Mouse (Mus musculus): ENCODE results near the gene Bckdha. TPM values are rescaled to one million over a fixed set of nuclear protein-coding genes. Genes with fewer than 3 reads are reported as not detected.

Gene Bckdha
- polyA plus RNA-seq, 1 experiment: 66.1 TPM

DNA sequence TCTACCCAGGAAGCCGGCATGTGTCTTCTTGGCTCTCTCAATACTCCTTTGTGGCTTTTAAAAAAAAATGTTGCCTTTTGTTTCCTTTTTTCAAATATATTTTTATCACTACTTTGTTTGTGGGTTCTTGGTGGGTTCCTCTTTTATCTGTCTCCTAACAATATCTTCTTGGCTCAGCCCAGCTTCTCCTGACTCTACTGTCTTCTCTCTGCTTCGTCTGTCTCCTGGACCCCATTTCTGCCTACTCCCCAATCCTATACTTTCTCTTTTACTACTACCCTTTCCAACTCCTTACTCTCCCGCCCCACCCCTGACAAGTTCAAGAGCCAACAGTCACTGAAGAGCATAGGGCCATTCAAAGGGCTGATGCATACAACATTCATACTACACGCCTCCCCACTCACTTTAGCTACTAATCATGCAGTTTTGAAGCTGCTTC, 52.1 kb downstream of the Bckdha start:
- Histone ChIP-seq H3K4me3 (ENCODE audit: insufficient read depth, low read length) (no peak overlapping the region), H3K4me1 (ENCODE audit: control insufficient read depth, insufficient read depth, low read length) (no peaks in the 10 kb centered on the region), H3K27ac (ENCODE audit: insufficient read depth, low read length) (no peak overlapping the region)
- TF ChIP-seq CTCF (IDR thresholded peaks at IDR 0.05; ENCODE audit: extremely low read depth, insufficient read depth, low read length) (no peak), POLR2A (IDR thresholded peaks at IDR 0.05; ENCODE audit: extremely low read depth, insufficient read depth, low read length) (no peak)

DNA sequence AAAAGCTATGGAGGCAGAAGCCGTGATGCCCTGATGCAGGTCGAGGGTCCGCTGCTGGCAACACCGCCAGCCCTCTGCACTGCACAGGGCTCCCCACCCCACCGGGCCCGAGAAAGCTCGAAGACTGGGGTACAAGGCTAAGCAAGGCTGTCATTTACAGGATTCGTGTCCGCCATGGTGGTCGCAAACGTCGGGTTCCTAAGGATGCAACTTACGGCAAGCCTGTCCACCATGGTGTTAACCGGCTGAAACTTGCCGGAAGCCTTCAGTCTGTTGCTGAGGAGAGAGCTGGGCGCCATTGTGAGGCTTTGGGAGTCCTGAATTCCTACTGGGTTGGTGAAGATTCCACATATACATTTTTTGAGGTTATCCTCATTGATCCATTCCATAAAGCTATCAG, 57.4 kb downstream of the Bckdha start:
- TF ChIP-seq CTCF (IDR thresholded peaks at IDR 0.05; ENCODE audit: extremely low read depth, insufficient read depth, low read length): no peak
- no peak for TF ChIP-seq POLR2A (IDR thresholded peaks at IDR 0.05; ENCODE audit: extremely low read depth, insufficient read depth, low read length)
- Histone ChIP-seq H3K4me1 (ENCODE audit: control insufficient read depth, insufficient read depth, low read length) (0 out of 2 replicates have a peak, but pooled peaks cover 2% of the 10 kb centered on the region), H3K27ac (ENCODE audit: insufficient read depth, low read length) (no peak overlapping the region), H3K4me3 (ENCODE audit: insufficient read depth, low read length) (no peak overlapping the region)

- H3K4me3 ChIP-seq (ENCODE audit: insufficient read depth, low read length): no peak overlapping the region
- no peak overlapping the region for H3K27ac ChIP-seq (ENCODE audit: insufficient read depth, low read length)
- TF ChIP-seq CTCF (IDR thresholded peaks at IDR 0.05; ENCODE audit: extremely low read depth, insufficient read depth, low read length) (no peak), POLR2A (IDR thresholded peaks at IDR 0.05; ENCODE audit: extremely low read depth, insufficient read depth, low read length) (no peak)
- H3K4me1 ChIP-seq (ENCODE audit: control insufficient read depth, insufficient read depth, low read length): 0 out of 2 replicates have a peak, but pooled peaks cover 2% of the 10 kb centered on the region
Observed at GRCm38 (mm10) chr7:25600666-25601065, 58.1 kb downstream of the Bckdha start.

DNA sequence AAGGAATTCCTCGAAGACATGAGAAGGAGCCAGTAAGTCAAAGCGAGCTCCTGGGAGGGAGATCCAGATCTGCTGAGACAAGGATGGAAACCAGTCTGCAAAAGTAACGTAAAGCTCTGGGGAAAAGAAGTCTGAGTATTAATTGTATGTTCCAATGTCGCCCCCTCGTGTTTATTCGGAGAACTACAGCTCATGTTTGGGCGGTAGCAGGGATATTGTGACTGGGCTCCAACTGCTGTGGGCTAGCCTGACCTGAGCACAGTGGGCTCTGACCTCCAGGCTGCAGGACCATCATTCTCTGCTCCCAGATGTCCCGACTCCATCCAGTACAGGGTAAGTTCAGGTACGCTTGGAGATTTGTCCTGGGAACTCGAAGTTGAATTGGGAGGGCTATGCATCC, 59.1 kb downstream of the Bckdha start:
- H3K27ac ChIP-seq (ENCODE audit: insufficient read depth, low read length): no peak overlapping the region
- TF ChIP-seq CTCF (IDR thresholded peaks at IDR 0.05; ENCODE audit: extremely low read depth, insufficient read depth, low read length) (peak; percentile 70), POLR2A (IDR thresholded peaks at IDR 0.05; ENCODE audit: extremely low read depth, insufficient read depth, low read length) (no peak)

DNA sequence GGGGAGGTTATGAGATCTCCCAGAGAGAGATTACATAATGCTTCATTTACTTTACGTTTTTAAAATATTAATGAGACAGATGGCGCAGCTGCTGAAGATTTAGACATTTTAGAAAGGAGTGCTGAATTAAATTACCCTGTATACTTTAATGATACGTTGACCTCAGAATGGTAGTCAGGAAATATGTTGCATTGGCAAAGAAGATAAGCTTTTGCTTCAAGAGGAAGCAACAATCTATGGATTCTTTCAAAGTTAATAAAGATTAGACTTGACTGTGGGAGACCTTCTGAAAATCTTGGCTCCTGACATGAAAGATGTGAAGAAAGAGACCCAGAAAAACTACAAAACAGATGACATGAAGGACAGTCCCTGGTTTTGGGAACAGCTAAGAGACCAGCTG, 64.9 kb downstream of the Bckdha start:
- Histone ChIP-seq H3K4me1 (ENCODE audit: control insufficient read depth, insufficient read depth, low read length) (no peaks in the 10 kb centered on the region), H3K27ac (ENCODE audit: insufficient read depth, low read length) (no peak overlapping the region), H3K4me3 (ENCODE audit: insufficient read depth, low read length) (no peak overlapping the region)
- no peak for TF ChIP-seq POLR2A (IDR thresholded peaks at IDR 0.05; ENCODE audit: extremely low read depth, insufficient read depth, low read length)
- TF ChIP-seq CTCF (IDR thresholded peaks at IDR 0.05; ENCODE audit: extremely low read depth, insufficient read depth, low read length): no peak

More for the DNA sequence above, 59.1 kb downstream of the Bckdha start:
- Histone ChIP-seq H3K4me3 (ENCODE audit: insufficient read depth, low read length) (no peak overlapping the region), H3K4me1 (ENCODE audit: control insufficient read depth, insufficient read depth, low read length) (0 out of 2 replicates have a peak, but pooled peaks cover 2% of the 10 kb centered on the region)

DNA sequence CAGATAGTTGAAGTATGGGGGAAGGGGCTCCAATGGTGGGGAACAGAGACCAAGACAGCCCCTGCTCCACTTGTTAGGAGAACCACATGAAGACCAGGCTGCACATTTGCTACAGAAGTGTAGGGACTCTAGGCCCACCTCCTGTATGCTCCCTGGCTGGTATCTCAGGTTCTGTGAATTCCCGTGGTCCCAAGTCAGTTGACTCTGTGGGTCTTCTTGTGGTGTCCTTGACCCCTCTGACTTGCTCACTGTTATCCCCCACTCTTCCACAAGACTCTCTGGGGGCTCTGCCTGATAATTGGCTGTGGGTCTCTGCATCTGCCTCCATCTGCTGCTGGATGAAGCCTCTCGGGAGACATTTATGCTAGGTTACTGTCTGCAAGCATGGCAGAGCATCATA, 67.6 kb downstream of the Bckdha start:
- no peak for TF ChIP-seq CTCF (IDR thresholded peaks at IDR 0.05; ENCODE audit: extremely low read depth, insufficient read depth, low read length)
- no peak for TF ChIP-seq POLR2A (IDR thresholded peaks at IDR 0.05; ENCODE audit: extremely low read depth, insufficient read depth, low read length)
- no peak overlapping the region for H3K27ac ChIP-seq (ENCODE audit: insufficient read depth, low read length)
- no peaks in the 10 kb centered on the region for H3K4me1 ChIP-seq (ENCODE audit: control insufficient read depth, insufficient read depth, low read length)
- no peak overlapping the region for H3K4me3 ChIP-seq (ENCODE audit: insufficient read depth, low read length)

DNA sequence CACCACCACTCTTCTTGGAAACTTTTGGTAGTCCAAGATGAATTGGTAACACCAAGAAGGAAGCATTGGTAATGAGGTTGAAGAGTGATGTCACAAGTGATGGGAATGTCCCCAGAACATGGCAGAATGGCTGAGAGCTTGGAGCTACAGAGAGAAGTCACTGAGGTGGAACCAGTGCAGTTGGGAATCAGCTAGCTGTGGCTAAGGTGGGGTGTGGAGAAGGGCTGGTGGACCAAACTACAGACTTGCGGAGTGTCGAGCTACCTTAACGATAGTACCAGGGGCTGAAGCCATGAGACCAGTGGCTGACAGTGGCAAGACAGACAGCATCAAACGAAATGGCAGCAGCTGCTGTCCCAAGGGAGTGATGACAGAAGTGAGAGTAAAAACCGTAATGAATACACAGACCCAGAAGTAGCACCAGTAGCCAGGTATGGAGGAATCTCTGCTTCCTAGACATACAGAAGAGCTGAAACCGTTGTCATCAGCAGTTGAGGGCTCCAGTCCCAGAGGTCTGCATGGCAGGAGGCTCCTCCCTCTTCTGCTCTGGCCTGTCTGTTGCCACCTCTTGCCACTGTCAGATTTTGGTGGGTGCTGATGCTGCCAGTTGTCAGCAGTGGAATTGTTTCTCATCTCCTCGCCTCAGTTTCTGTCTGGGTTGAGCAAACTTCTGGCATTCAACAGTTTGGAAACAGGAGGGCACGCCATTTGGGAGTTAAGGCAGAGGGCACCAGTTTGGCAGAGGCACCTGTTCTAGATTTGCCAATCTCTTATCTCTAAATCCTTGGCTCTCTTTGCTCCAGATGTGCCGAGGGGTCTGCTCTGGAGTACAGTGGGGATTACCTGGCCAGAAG, 73.2 kb downstream of the Bckdha start:
- TF ChIP-seq CTCF (IDR thresholded peaks at IDR 0.05; ENCODE audit: extremely low read depth, insufficient read depth, low read length) (no peak), POLR2A (IDR thresholded peaks at IDR 0.05; ENCODE audit: extremely low read depth, insufficient read depth, low read length) (no peak)
- no peak overlapping the region for H3K4me3 ChIP-seq (ENCODE audit: insufficient read depth, low read length)
- H3K4me1 ChIP-seq (ENCODE audit: control insufficient read depth, insufficient read depth, low read length): no peaks in the 10 kb centered on the region
- no peak overlapping the region for H3K27ac ChIP-seq (ENCODE audit: insufficient read depth, low read length)

DNA sequence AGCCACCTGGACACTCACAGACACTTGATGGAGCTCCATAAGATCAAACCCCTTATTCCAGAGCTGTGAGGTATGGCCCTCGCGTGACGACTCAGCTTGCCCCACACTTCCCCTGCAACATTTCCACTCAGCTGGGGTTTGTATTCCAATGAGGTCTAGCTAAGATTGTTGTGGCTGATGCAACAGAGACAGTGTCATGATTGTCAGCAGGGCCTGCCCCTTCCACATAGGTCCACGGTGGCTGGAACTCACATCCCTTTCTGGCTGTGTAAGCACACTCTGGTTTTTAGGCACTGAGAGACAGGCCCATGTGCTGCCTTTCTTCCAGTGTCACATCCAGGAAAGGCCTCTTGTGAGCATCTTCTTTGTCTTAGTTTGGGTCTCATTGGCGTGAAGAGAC, 74.1 kb downstream of the Bckdha start:
- Histone ChIP-seq H3K27ac (ENCODE audit: insufficient read depth, low read length) (no peak overlapping the region), H3K4me1 (ENCODE audit: control insufficient read depth, insufficient read depth, low read length) (no peaks in the 10 kb centered on the region), H3K4me3 (ENCODE audit: insufficient read depth, low read length) (no peak overlapping the region)
- TF ChIP-seq CTCF (IDR thresholded peaks at IDR 0.05; ENCODE audit: extremely low read depth, insufficient read depth, low read length): no peak
- no peak for TF ChIP-seq POLR2A (IDR thresholded peaks at IDR 0.05; ENCODE audit: extremely low read depth, insufficient read depth, low read length)

- TF ChIP-seq POLR2A (IDR thresholded peaks at IDR 0.05; ENCODE audit: extremely low read depth, insufficient read depth, low read length) (no peak), CTCF (IDR thresholded peaks at IDR 0.05; ENCODE audit: extremely low read depth, insufficient read depth, low read length) (no peak)
Observed at GRCm38 (mm10) chr7:25582301-25582810, 76.4 kb downstream of the Bckdha start.

More at GRCm38 (mm10) chr7:25582301-25582810, 76.4 kb downstream of the Bckdha start:
- Histone ChIP-seq H3K4me3 (ENCODE audit: insufficient read depth, low read length) (no peak overlapping the region), H3K27ac (ENCODE audit: insufficient read depth, low read length) (no peak overlapping the region), H3K4me1 (ENCODE audit: control insufficient read depth, insufficient read depth, low read length) (no peaks in the 10 kb centered on the region)

Other genes starting within 250 kb of the Bckdha start
- gene Cxcl17, start 246.1 kb downstream of the Bckdha start, polyA plus RNA-seq (2012; rRNA removed): not detected in 2 replicates
- 4.7 and 5.1 TPM in 2 replicates for gene Ceacam1, start 181.4 kb downstream of the Bckdha start, polyA plus RNA-seq (2012; rRNA removed)
- gene Ceacam2, start 119.1 kb downstream of the Bckdha start, polyA plus RNA-seq (2012; rRNA removed): 0.27 and 0.38 TPM in 2 replicates
- not detected in 2 replicates for gene Erich4, start 43.1 kb downstream of the Bckdha start, polyA plus RNA-seq (2012; rRNA removed)
- 76.8 and 79.1 TPM in 2 replicates for gene Dmac2, start 39.6 kb downstream of the Bckdha start, polyA plus RNA-seq (2012; rRNA removed)
- 0.42 and 0.73 TPM in 2 replicates for gene B3gnt8, start 32.3 kb downstream of the Bckdha start, polyA plus RNA-seq (2012; rRNA removed)
- 31.3 and 31.5 TPM in 2 replicates for gene Exosc5, start 183 bp upstream of the Bckdha start, polyA plus RNA-seq (2012; rRNA removed)
- 30.3 and 37.6 TPM in 2 replicates for gene Tmem91, start 16.2 kb upstream of the Bckdha start, polyA plus RNA-seq (2012; rRNA removed)
- 38.8 and 42.4 TPM in 2 replicates for gene B9d2, start 21.8 kb upstream of the Bckdha start, polyA plus RNA-seq (2012; rRNA removed)
- gene Tgfb1, start 28.0 kb upstream of the Bckdha start, polyA plus RNA-seq (2012; rRNA removed): 5.6 and 6.2 TPM in 2 replicates
- 57.9 and 58.5 TPM in 2 replicates for gene Ccdc97, start 60.1 kb upstream of the Bckdha start, polyA plus RNA-seq (2012; rRNA removed)
- 36.7 and 37.6 TPM in 2 replicates for gene Hnrnpul1, start 95.8 kb upstream of the Bckdha start, polyA plus RNA-seq (2012; rRNA removed)
- gene Axl, start 129.7 kb upstream of the Bckdha start, polyA plus RNA-seq (2012; rRNA removed): 33.5 and 34.4 TPM in 2 replicates
- gene Cyp2s1, start 157.9 kb upstream of the Bckdha start, polyA plus RNA-seq (2012; rRNA removed): 4.1 and 4.9 TPM in 2 replicates
- 0.04 TPM in 1 of 2 replicates, not detected in the other for gene Cyp2b10, start 238.6 kb upstream of the Bckdha start, polyA plus RNA-seq (2012; rRNA removed)

All from cortical plate, adult 2 months (tissue).